Mouse (Mus musculus) layer of hippocampus, postnatal 10 days (tissue): ENCODE data around the gene Mob4. TPM values are rescaled to one million over a fixed set of nuclear protein-coding genes. Genes with fewer than 3 reads are reported as not detected.

ENCODE experiments used
- DNase-seq, 2 experiments: peaks; one replicate each; pipeline ENCODE4 v3.0.0; 2021; ENCODE audit warnings: low spot score in 2 of 2
- total RNA-seq, 2 experiments: library from RNA; stranded (reverse); gene quantifications; 2 replicates each; pipeline ENCODE4 v1.2.3; 2021

Gene Mob4
- total RNA-seq, 2 experiments from 2014 or later = 64.7 to 79.4 TPM

- no peak for DNase-seq
These were observed 488 bp downstream of the Mob4 start for GRCm38 (mm10) chr1:55131424-55132014.

GRCm38 (mm10) chr1:55132308-55132707 lies 1.3 kb downstream of the Mob4 start:
- no peak for DNase-seq

- no peak for DNase-seq
These were observed 2.1 kb downstream of the Mob4 start for GRCm38 (mm10) chr1:55133173-55133572.

- DNase-seq = no peak
These were observed 3.3 kb downstream of the Mob4 start for GRCm38 (mm10) chr1:55134301-55134700.

- DNase-seq = no peak
These were observed 4.8 kb downstream of the Mob4 start for GRCm38 (mm10) chr1:55135846-55136245.

GRCm38 (mm10) chr1:55144338-55144737 lies 13.3 kb downstream of the Mob4 start:
- no peak for DNase-seq

GRCm38 (mm10) chr1:55145556-55145955 lies 14.5 kb downstream of the Mob4 start:
- DNase-seq = peak; percentile 34 to 55

- DNase-seq = no peak
These were observed 26.3 kb downstream of the Mob4 start for GRCm38 (mm10) chr1:55157329-55157728.

GRCm38 (mm10) chr1:55158211-55158610 lies 27.2 kb downstream of the Mob4 start:
- DNase-seq = no peak

GRCm38 (mm10) chr1:55158821-55159220 lies 27.8 kb downstream of the Mob4 start:
- no peak for DNase-seq

GRCm38 (mm10) chr1:55160218-55160617 lies 29.2 kb downstream of the Mob4 start:
- DNase-seq = no peak

GRCm38 (mm10) chr1:55160831-55161638 lies 30.0 kb downstream of the Mob4 start:
- DNase-seq = peak; percentile 37 to 47

GRCm38 (mm10) chr1:55161895-55162294 lies 30.9 kb downstream of the Mob4 start:
- DNase-seq = peak; percentile 25 to 37

GRCm38 (mm10) chr1:55162781-55163180 lies 31.8 kb downstream of the Mob4 start:
- DNase-seq = no peak

GRCm38 (mm10) chr1:55164005-55164404 lies 33.0 kb downstream of the Mob4 start:
- DNase-seq = no peak

- DNase-seq = no peak
These were observed 36.5 kb downstream of the Mob4 start for GRCm38 (mm10) chr1:55167560-55167959.

GRCm38 (mm10) chr1:55168591-55168990 lies 37.6 kb downstream of the Mob4 start:
- no peak for DNase-seq

- DNase-seq = no peak
These were observed 40.6 kb downstream of the Mob4 start for GRCm38 (mm10) chr1:55171361-55172325.

- DNase-seq = no peak
These were observed 42.9 kb downstream of the Mob4 start for GRCm38 (mm10) chr1:55173720-55174557.

- DNase-seq = no peak
These were observed 43.6 kb downstream of the Mob4 start for GRCm38 (mm10) chr1:55174558-55175034.
